ENCODE assay signal across 8 mouse cellular contexts in genomic region chr1:80340061-80340435, GRCm38 (mm10). TPM values are rescaled to one million over a fixed set of nuclear protein-coding genes. Genes with fewer than 3 reads are reported as not detected.
DNase-seq lines count a peak whose midpoint lies in the region; ATAC-seq and TF ChIP-seq lines count a peak whose summit lies in the region.

No protein-coding gene starts in this region.

- TF ChIP-seq CTCF in hindbrain, postnatal 0 days (IDR thresholded peaks at IDR 0.05; ENCODE audit: low read depth), result no peak

- peak; percentile 63 for ATAC-seq in cerebellum, adult (ENCODE audit: insufficient number of reproducible peaks, low FRiP score, low TSS enrichment)
- peak; percentile 14 for ATAC-seq in forebrain, embryonic 14.5 days
- peak; percentile 22 for ATAC-seq in hindbrain, postnatal 0 days
- ATAC-seq in megakaryocyte progenitor cell, adult 5-6 weeks (replicated peaks; ENCODE audit: poor library complexity), result peak; percentile 12

- peak overlapping the region; percentile 88 for H3K4me2 ChIP-seq in forebrain, embryonic 14.5 days (ENCODE audit: low read length)
- H3K4me2 ChIP-seq in hindbrain, postnatal 0 days (ENCODE audit: low read depth, low read length), result peak overlapping the region; percentile 79

- H3K4me1 ChIP-seq in forebrain, embryonic 14.5 days (ENCODE audit: control insufficient read depth, insufficient read depth, low read length), result peaks cover 17% of the 10 kb centered on the region
- peaks cover 4% of the 10 kb centered on the region for H3K4me1 ChIP-seq in hindbrain, postnatal 0 days (ENCODE audit: insufficient read depth, low read length)

- intact Hi-C loops in left cerebral cortex, postnatal 25 days (cut with DNase I), result no loop called here

- peak overlapping the region; percentile 99 for H3K27ac ChIP-seq in forebrain, embryonic 14.5 days (ENCODE audit: low read depth, low read length)
- peak overlapping the region; percentile 99 for H3K27ac ChIP-seq in hindbrain, postnatal 0 days

- under 1% methylated on average over 48 of the region's 59 CpGs for WGBS in forebrain, embryonic 14.5 days
- WGBS in hindbrain, postnatal 0 days, result under 1% methylated on average over 46 of the region's 59 CpGs

- H3K9me3 ChIP-seq in forebrain, embryonic 14.5 days (replicated peaks; ENCODE audit: control insufficient read depth, low read length), result no peaks in the 10 kb centered on the region
- H3K9me3 ChIP-seq in hindbrain, postnatal 0 days (ENCODE audit: low read length), result no peaks in the 10 kb centered on the region

- H3K36me3 ChIP-seq in forebrain, embryonic 14.5 days (ENCODE audit: control insufficient read depth, insufficient read depth, low read length), result no peaks in the 10 kb centered on the region
- H3K36me3 ChIP-seq in hindbrain, postnatal 0 days (ENCODE audit: insufficient read depth, low read length), result no peaks in the 10 kb centered on the region

- H3K9ac ChIP-seq in forebrain, embryonic 14.5 days (ENCODE audit: low read length), result peak overlapping the region; percentile 95
- peak overlapping the region; percentile 88 for H3K9ac ChIP-seq in hindbrain, postnatal 0 days (replicated peaks; ENCODE audit: low read length)

- DNase-seq in Muller cell, postnatal 12 days (ENCODE audit: inconsistent ontology term), result peak; percentile 72
- peak; percentile 65 for DNase-seq in forebrain, embryonic 14.5 days (ENCODE audit: low spot score)
- peak; percentile 73 for DNase-seq in hindbrain, postnatal 0 days (ENCODE audit: low spot score)
- peak; percentile 56 to 69 for DNase-seq in left cerebral cortex, postnatal 25 days (ENCODE audit: low spot score in 2 of 2)
- DNase-seq in right cerebral cortex, postnatal 25 days, result peak; percentile 64
- peak; percentile 66 for DNase-seq in urinary bladder, postnatal 25 days (ENCODE audit: low spot score)

- H3K27me3 ChIP-seq in forebrain, embryonic 14.5 days (replicated peaks; ENCODE audit: control insufficient read depth, insufficient read depth, low read length), result no peaks in the 10 kb centered on the region
- no peaks in the 10 kb centered on the region for H3K27me3 ChIP-seq in hindbrain, postnatal 0 days (ENCODE audit: insufficient read depth, low read length)

- H3K4me3 ChIP-seq in forebrain, embryonic 14.5 days (ENCODE audit: low read depth, low read length), result peak overlapping the region; percentile 97
- H3K4me3 ChIP-seq in hindbrain, postnatal 0 days (ENCODE audit: low read length), result peak overlapping the region; percentile 82

RNA-seq across cellular contexts. Expression of gene Cul3, which starts 0.2 kb away (rescaled TPM):
- polyA plus RNA-seq in forebrain, embryonic 14.5 days (2014; fragmentation: Nextera tagmentation; extraction: Ambion mirVana), result 48.9 and 63.1 TPM in 2 replicates
- 47.6 and 51.9 TPM in 2 replicates for total RNA-seq in hindbrain, postnatal 0 days (2014; rRNA removed)
- polyA plus RNA-seq in hindbrain, postnatal 0 days (2015; fragmentation: Nextera tagmentation; extraction: Ambion mirVana), result 22.6 and 33.1 TPM in 2 replicates
- total RNA-seq in left cerebral cortex, postnatal 25 days (2021), result 100 to 1,000 TPM; 137 to 145 TPM
- 142 and 174 TPM in 2 replicates for total RNA-seq in megakaryocyte progenitor cell, adult 5-6 weeks (2015)
- total RNA-seq in megakaryocyte progenitor cell, adult 5-6 weeks (2017), result 274 and 330 TPM in 2 replicates

Comparison
In these comparisons a context has a peak if more than half of its experiments do, and no peak if none do; other contexts are left out.
1. Peak in every context shown above with its lines: DNase-seq, ATAC-seq, H3K4me3 ChIP-seq and H3K27ac ChIP-seq.
2. ATAC-seq: peak in every context shown above with its lines; median percentile 63 in cerebellum, adult; 22 in hindbrain, postnatal 0 days; 14 in forebrain, embryonic 14.5 days; 12 in megakaryocyte progenitor cell, adult 5-6 weeks.